11 mouse cellular contexts compared by ENCODE assay signal in the genomic region with DNA sequence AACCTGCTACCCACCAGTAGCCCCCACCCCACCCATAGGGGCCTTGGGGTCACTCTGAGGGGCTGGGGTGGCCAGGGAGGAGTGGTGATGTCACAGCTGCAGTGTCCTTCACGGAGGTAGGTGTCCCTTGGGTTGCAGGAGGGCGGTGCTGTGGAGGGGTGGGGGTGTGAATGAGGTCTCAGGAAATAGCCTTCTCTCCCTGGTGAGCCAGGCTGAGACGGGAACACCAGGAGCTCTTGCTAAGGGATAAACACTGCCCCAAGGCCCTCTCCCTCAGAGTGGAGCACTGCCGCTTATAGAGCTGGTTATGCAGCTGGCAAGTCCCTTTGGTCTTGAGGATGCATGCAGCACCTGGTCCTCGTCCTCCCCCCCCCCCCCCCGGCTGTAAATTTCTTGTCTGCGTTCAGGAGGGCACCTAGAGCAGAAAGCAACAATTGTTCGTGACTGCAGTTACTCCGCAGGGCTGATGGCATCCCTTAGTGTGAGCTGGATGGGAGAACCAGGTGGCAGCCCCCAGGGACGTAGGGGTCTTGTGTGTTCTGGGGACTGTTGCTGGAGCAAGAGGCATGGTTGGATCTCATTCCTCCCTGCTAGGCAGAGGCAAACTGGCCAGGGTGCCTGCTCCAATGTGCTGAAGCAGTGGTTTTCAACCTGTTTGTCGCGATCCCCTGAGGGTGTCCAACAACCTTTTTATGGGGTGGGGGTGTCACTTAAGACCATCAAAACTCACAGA. TPM values are rescaled to one million over a fixed set of nuclear protein-coding genes. Genes with fewer than 3 reads are reported as not detected.
A peak's percentile ranks its signal among the peaks of the same experiment; 100 is the strongest.
DNase-seq lines count a peak whose midpoint lies in the region; ATAC-seq lines count a peak whose summit lies in the region.
"Had no signal": no experiment of that assay in that cellular context is flagged by ENCODE, and none has a peak within 500 bp of the region (broad histone marks: within the 10 kb centered on the region; RNA-seq: fewer than 3 reads in every experiment).

No protein-coding gene starts in this region.

- H3K4me3 ChIP-seq in heart, embryonic 10.5 days: peak overlapping the region; percentile 48
- no peak overlapping the region for H3K4me3 ChIP-seq in embryonic facial prominence, embryonic 15.5 days (replicated peaks)
- H3K4me3 ChIP-seq in intestine, embryonic 14.5 days (ENCODE audit: low read depth, low read length): no peak overlapping the region

- DNase-seq in heart, embryonic 10.5 days (ENCODE audit: low spot score): no peak
- DNase-seq in heart, postnatal 36 days: no peak
- no peak for DNase-seq in intestine, embryonic 14.5 days (ENCODE audit: low spot score)
- DNase-seq in naive thymus-derived CD4-positive, alpha-beta T cell, adult 2 months (ENCODE audit: low read depth): peak; percentile 15
- no peak for DNase-seq in spleen, adult 18-20 months
- DNase-seq in left cerebral cortex, postnatal 14 days (ENCODE audit: low spot score in 2 of 2): no peak
- no peak for DNase-seq in embryo, embryonic 10.5 days (ENCODE audit: low spot score)

- WGBS in heart, embryonic 10.5 days: 42% methylated on average over 12 of the region's 12 CpGs
- 56% methylated on average over 12 of the region's 12 CpGs for WGBS in embryonic facial prominence, embryonic 15.5 days
- 42% methylated on average over 12 of the region's 12 CpGs for WGBS in intestine, embryonic 14.5 days

- no peaks in the 10 kb centered on the region for H3K9me3 ChIP-seq in heart, embryonic 10.5 days
- no peaks in the 10 kb centered on the region for H3K9me3 ChIP-seq in embryonic facial prominence, embryonic 15.5 days (replicated peaks)
- H3K9me3 ChIP-seq in intestine, embryonic 14.5 days (ENCODE audit: control insufficient read depth, low read length): no peaks in the 10 kb centered on the region

- peak overlapping the region; percentile 12; the same call in 1 of the 2 replicates for H3K4me2 ChIP-seq in embryonic facial prominence, embryonic 15.5 days (replicated peaks)
- peak overlapping the region; percentile 26; the same call in 1 of the 2 replicates for H3K4me2 ChIP-seq in intestine, embryonic 14.5 days (ENCODE audit: low read length)

- peak overlapping the region; percentile 93 for H3K27ac ChIP-seq in heart, embryonic 10.5 days
- 0 out of 2 replicates have a peak overlapping the region, but pooled peaks have one; percentile 28 for H3K27ac ChIP-seq in embryonic facial prominence, embryonic 15.5 days (replicated peaks)
- peak overlapping the region; percentile 34; the same call in 1 of the 2 replicates for H3K27ac ChIP-seq in intestine, embryonic 14.5 days (ENCODE audit: low read depth)

- peaks cover 37% of the 10 kb centered on the region for H3K36me3 ChIP-seq in heart, embryonic 10.5 days
- H3K36me3 ChIP-seq in embryonic facial prominence, embryonic 15.5 days: peaks cover 15% of the 10 kb centered on the region
- peaks cover 18% of the 10 kb centered on the region for H3K36me3 ChIP-seq in intestine, embryonic 14.5 days (ENCODE audit: control insufficient read depth, insufficient read depth, low read length)

- ATAC-seq in embryonic facial prominence, embryonic 15.5 days (ENCODE audit: insufficient number of reproducible peaks, low FRiP score, low TSS enrichment, low read depth): no peak
- no peak for ATAC-seq in intestine, embryonic 14.5 days (replicated peaks; ENCODE audit: low FRiP score, low TSS enrichment, low read depth)

- peaks cover 92% of the 10 kb centered on the region for H3K4me1 ChIP-seq in heart, embryonic 10.5 days
- H3K4me1 ChIP-seq in embryonic facial prominence, embryonic 15.5 days: peaks cover 49% of the 10 kb centered on the region
- peaks cover 43% of the 10 kb centered on the region for H3K4me1 ChIP-seq in intestine, embryonic 14.5 days (replicated peaks; ENCODE audit: control insufficient read depth, insufficient read depth, low read length)

- no peak overlapping the region for H3K9ac ChIP-seq in embryonic facial prominence, embryonic 15.5 days
- H3K9ac ChIP-seq in intestine, embryonic 14.5 days (ENCODE audit: low read length): peak overlapping the region; percentile 1; the same call in 1 of the 2 replicates

- no peaks in the 10 kb centered on the region for H3K27me3 ChIP-seq in heart, embryonic 10.5 days (ENCODE audit: insufficient read depth, poor library complexity, severe bottlenecking)
- no peaks in the 10 kb centered on the region for H3K27me3 ChIP-seq in embryonic facial prominence, embryonic 15.5 days
- no peaks in the 10 kb centered on the region for H3K27me3 ChIP-seq in intestine, embryonic 14.5 days (replicated peaks; ENCODE audit: control insufficient read depth, insufficient read depth, low read length)

- intact Hi-C loops in heart, postnatal 36 days (cut with DNase I): loop anchor here (10.0 kb wide), 1 partner anchor 394 kb away; a partner anchor contains a TSS
- intact Hi-C loops in left cerebral cortex, postnatal 14 days (cut with DNase I): no loop called here

RNA-seq across cellular contexts. Expression of a gene that starts 7.0 kb away (rescaled TPM):
- polyA plus RNA-seq in heart, embryonic 10.5 days (2016; fragmentation: Nextera tagmentation; extraction: Ambion mirVana): 20.7 and 25.1 TPM in 2 replicates
- 10 to 100 TPM; 36.9 to 37.7 TPM for total RNA-seq in heart, postnatal 36 days (2021)
- 11.6 and 11.7 TPM in 2 replicates for polyA plus RNA-seq in embryonic facial prominence, embryonic 15.5 days (2015; fragmentation: Nextera tagmentation; extraction: Ambion mirVana)
- 9.4 and 11.2 TPM in 2 replicates for polyA plus RNA-seq in intestine, embryonic 14.5 days (2014; fragmentation: Nextera tagmentation; extraction: Ambion mirVana)
- 1 to 10 TPM; 7.6 to 8.5 TPM for total RNA-seq in left cerebral cortex, postnatal 14 days (2021)

RNA-seq across cellular contexts. Expression of a gene that starts 21.4 kb away (rescaled TPM):
- polyA plus RNA-seq in heart, embryonic 10.5 days (2016; fragmentation: Nextera tagmentation; extraction: Ambion mirVana): 2.8 and 3.6 TPM in 2 replicates
- not detected for total RNA-seq in heart, postnatal 36 days (2021)
- 10.7 and 12.2 TPM in 2 replicates for polyA plus RNA-seq in embryonic facial prominence, embryonic 15.5 days (2015; fragmentation: Nextera tagmentation; extraction: Ambion mirVana)
- 12.5 and 15.1 TPM in 2 replicates for polyA plus RNA-seq in intestine, embryonic 14.5 days (2014; fragmentation: Nextera tagmentation; extraction: Ambion mirVana)
- total RNA-seq in left cerebral cortex, postnatal 14 days (2021): under 1 TPM in 1 of 2 experiments, not detected in 1; 0.08 TPM
- total RNA-seq: neutrophil, adult 5-6 weeks had no signal

RNA-seq across cellular contexts. Expression of a gene that starts 22.9 kb away (rescaled TPM):
- 30.3 and 31.3 TPM in 2 replicates for polyA plus RNA-seq in heart, embryonic 10.5 days (2016; fragmentation: Nextera tagmentation; extraction: Ambion mirVana)
- 10 to 100 TPM; 40.4 to 42.7 TPM for total RNA-seq in heart, postnatal 36 days (2021)
- 23.0 and 23.7 TPM in 2 replicates for polyA plus RNA-seq in embryonic facial prominence, embryonic 15.5 days (2015; fragmentation: Nextera tagmentation; extraction: Ambion mirVana)
- 36.5 and 42.5 TPM in 2 replicates for polyA plus RNA-seq in intestine, embryonic 14.5 days (2014; fragmentation: Nextera tagmentation; extraction: Ambion mirVana)
- 100 to 1,000 TPM in 1 of 2 experiments, 10 to 100 TPM in 1; 96.8 to 102 TPM for total RNA-seq in left cerebral cortex, postnatal 14 days (2021)

RNA-seq across cellular contexts. Expression of a gene that starts 27.9 kb away (rescaled TPM):
- polyA plus RNA-seq in heart, embryonic 10.5 days (2016; fragmentation: Nextera tagmentation; extraction: Ambion mirVana): not detected in 2 replicates
- not detected for total RNA-seq in heart, postnatal 36 days (2021)
- not detected in 2 replicates for polyA plus RNA-seq in embryonic facial prominence, embryonic 15.5 days (2015; fragmentation: Nextera tagmentation; extraction: Ambion mirVana)
- not detected in 2 replicates for polyA plus RNA-seq in intestine, embryonic 14.5 days (2014; fragmentation: Nextera tagmentation; extraction: Ambion mirVana)
- total RNA-seq in left cerebral cortex, postnatal 14 days (2021): not detected
- total RNA-seq: adrenal gland, postnatal 36 days; heart, adult 18-20 months; neutrophil, adult 5-6 weeks had no signal

RNA-seq across cellular contexts. Expression of a gene that starts 28.4 kb away (rescaled TPM):
- 57.0 and 76.5 TPM in 2 replicates for polyA plus RNA-seq in heart, embryonic 10.5 days (2016; fragmentation: Nextera tagmentation; extraction: Ambion mirVana)
- total RNA-seq in heart, postnatal 36 days (2021): 10 to 100 TPM in 1 of 2 experiments, 1 to 10 TPM in 1; 9.5 to 11.8 TPM
- 61.0 and 63.2 TPM in 2 replicates for polyA plus RNA-seq in embryonic facial prominence, embryonic 15.5 days (2015; fragmentation: Nextera tagmentation; extraction: Ambion mirVana)
- polyA plus RNA-seq in intestine, embryonic 14.5 days (2014; fragmentation: Nextera tagmentation; extraction: Ambion mirVana): 82.9 and 96.6 TPM in 2 replicates
- total RNA-seq in left cerebral cortex, postnatal 14 days (2021): 10 to 100 TPM; 17.2 to 17.9 TPM

Comparison
In these comparisons a context has a peak if more than half of its experiments do, and no peak if none do; other contexts are left out.
1. H3K27ac ChIP-seq: peak in every context shown above with its lines; median percentile 93 in heart, embryonic 10.5 days; 34 in intestine, embryonic 14.5 days; 28 in embryonic facial prominence, embryonic 15.5 days.